Mouse (Mus musculus) gastrocnemius, postnatal 25 days (tissue): ENCODE data around the gene Crxos. TPM values are rescaled to one million over a fixed set of nuclear protein-coding genes. Genes with fewer than 3 reads are reported as not detected.

Experiments
- DNase-seq: peaks from one replicate; pipeline ENCODE4 v3.0.0; 2022
- total RNA-seq, 2 experiments: library from RNA; stranded (reverse); gene quantifications; 1 replicate in 1 of 2; 2 replicates in 1 of 2; pipeline ENCODE4 v1.2.3; 2021

Gene Crxos
- total RNA-seq, 2 experiments from 2014 or later = not detected

GRCm38 (mm10) chr7:15921796-15922195 lies 39.4 kb downstream of the Crxos start:
- peak; percentile 72 for DNase-seq

DNA sequence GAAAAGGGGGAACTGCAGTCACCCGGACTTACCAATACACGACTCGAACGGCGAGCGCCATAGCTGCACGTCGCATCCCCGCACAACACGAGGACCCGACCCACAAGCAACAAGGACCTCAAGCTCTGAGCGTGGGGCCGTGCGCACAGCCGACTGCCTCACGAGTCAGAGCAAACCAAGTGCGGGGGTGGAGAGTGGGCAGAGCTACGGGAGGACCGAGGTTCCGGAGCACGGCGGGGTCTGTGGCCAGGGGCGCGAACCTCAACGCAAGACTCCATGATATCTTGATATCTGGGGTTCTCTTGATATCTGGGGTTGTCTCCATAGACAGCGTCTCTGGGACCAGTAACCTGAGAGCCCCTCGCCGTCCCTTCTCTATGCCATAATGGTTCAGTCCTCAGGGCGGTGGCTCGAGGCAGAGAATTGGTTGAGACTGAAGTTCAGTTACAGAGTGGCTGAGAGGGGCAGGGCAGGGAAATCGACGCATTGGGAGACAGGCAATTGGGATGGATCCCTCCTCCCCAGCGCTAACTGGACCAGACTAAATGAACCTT lies 39.9 kb downstream of the Crxos start, which contains the start of gene Selenow:
TSS of gene Selenow (minus strand) at position 183 of the 554 bp plus-strand sequence.
- DNase-seq = peak; percentile 90

- peak; percentile 60 for DNase-seq
These were observed 47.5 kb downstream of the Crxos start for GRCm38 (mm10) chr7:15929910-15930309.

GRCm38 (mm10) chr7:15930543-15930942 lies 48.1 kb downstream of the Crxos start:
- DNase-seq = no peak

GRCm38 (mm10) chr7:15931635-15932034 lies 49.2 kb downstream of the Crxos start:
- DNase-seq = no peak

DNA sequence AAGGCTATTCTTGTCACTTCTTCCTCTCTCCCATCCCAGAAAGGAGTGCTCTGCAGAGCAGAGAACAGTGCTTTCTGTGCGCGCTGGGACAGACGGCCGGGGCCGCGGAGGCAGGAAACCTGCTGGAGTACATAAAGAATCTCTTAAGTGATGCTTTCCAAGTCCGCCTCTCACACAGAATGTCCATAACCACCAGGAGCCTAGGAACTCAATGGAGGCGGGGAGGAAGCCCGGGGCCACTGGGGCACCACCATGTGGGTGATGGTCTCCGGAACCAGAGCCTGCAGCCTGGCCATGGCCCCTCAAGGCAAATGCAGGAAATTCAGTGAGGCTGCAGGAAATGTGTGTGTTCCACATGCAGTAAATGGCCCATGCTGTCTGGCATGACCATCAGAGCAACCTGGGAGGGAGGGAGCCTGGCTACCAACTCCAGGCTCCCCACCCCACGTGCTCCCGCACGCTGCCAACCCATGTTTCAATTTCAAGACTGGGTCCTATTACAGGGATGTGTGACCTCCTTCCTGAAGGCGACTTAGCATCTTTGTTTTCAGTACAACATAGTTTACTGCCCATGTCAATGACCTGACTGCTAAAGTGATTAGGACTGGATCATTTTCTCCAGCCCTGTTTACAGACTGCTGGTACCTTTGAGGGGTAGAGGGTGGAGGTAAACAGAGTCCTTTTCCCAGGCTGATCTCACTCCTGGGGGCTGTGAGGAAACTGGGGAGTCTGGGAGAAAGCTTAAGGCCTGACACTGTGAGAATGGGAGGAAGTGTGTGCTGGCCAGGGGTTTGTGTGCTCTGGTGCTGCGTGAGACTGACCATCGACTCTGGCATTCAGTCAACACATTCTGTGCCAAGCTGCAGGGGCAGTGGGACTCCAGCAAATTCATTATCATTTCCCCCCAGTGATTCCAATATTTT lies 51.3 kb downstream of the Crxos start:
- peak; percentile 62 for DNase-seq

DNA sequence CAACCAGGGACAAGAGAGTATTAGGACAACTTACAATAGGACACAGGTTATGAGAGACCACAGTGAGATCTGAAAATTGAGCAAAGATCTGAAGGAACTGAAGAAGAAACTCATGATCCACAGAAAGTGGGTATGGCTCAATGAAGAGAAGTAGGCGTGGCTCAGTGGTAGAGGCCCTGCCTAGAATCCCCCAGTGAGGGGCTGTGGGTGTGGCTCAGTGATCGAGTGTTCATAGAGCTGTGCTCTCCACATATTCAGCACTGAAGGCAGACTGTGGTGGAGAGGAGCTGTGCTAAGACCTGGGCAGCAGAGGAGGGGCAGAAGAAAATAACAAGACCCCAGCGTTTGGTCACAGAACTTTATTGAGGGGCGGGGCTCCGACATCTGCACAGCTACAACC lies 55.1 kb downstream of the Crxos start:
- no peak for DNase-seq

- no peak for DNase-seq
These were observed 56.2 kb downstream of the Crxos start for GRCm38 (mm10) chr7:15938621-15939020.

- DNase-seq = no peak
These were observed 61.9 kb downstream of the Crxos start for GRCm38 (mm10) chr7:15944311-15944710.

DNA sequence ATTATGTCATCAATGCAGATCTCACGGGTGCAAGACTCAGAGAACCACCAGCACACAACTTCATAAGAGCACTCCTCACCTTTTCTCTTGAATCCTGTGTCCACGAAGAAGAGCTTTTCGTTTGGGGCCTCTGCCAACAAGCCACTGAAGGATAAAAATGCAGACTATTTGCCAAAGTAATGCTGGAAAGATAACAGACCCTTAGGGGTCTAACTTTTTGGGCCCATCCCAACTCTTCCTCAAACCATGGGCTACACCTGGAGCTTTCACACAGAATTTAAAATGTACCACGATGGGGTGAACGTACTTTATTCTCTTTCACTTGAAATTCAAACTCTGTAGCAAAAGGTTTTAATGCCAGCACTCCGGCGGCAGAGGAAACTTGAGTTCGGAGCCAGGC lies 62.8 kb downstream of the Crxos start:
- DNase-seq = no peak

- DNase-seq = peak; percentile 89
These were observed 63.5 kb downstream of the Crxos start, which contains the start of gene Nop53 for GRCm38 (mm10) chr7:15945721-15946536. Gene Nop53 (minus strand): TSS chr7:15946074.

- DNase-seq = no peak
These were observed 65.3 kb downstream of the Crxos start for GRCm38 (mm10) chr7:15947653-15948260.

DNA sequence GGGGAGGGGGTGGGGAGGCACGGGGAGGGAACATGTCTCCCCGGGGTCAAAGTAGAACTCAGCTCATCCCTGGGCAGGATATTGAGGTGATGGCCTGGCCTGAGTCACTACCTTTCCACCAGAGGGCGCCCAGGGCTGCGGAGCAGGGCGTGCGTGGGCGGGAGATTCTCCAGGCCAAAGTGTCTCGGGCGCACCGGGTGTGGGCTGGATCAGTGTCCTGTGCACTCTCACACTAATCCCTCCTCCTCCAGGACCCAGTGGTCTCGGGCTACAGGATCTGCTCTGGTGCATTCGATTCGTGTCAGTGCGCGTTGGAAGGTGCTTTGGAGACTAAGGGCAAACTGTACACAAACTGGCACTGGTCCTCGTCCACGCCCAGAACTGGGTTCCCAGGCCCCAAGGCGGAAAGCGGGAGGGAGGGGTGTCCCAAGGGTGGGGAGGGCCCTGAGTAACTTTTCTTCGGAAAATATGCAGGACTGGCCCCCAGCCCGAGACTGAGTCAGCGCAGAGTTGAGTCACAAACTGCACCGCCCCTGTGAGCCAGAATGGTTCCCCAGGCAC lies 66.0 kb downstream of the Crxos start:
- peak; percentile 93 for DNase-seq

GRCm38 (mm10) chr7:15949216-15949790 lies 66.9 kb downstream of the Crxos start:
- DNase-seq = no peak

GRCm38 (mm10) chr7:15950008-15950407 lies 67.6 kb downstream of the Crxos start:
- DNase-seq = no peak

DNA sequence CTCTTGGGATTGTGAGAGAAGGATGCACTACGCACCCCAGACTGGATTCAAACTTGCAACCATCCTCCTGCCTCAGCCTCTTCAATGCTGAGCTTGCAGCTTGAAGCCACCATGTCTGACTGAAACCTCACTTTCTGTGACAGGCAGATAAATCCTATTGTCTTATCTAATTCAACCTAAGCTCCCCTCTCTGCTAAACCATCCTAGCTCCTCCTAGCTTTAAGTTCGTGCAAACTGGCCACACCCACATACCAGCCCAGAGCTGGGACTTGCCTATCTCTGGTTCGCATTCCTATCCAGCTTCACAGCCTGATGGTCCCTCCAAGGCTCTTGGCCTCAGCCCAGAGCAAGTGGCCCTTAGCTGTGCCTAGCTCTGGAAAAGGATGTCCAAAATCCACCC lies 70.0 kb downstream of the Crxos start:
- DNase-seq = no peak

Other genes starting within 250 kb of the Crxos start
- not detected for gene Obox3, start 242.7 kb upstream of the Crxos start, total RNA-seq
- not detected for gene Obox5, start 132.5 kb upstream of the Crxos start, total RNA-seq
- not detected for gene Obox6, start 42.9 kb upstream of the Crxos start, total RNA-seq
- gene Crx, start 2.6 kb upstream of the Crxos start, total RNA-seq = not detected
- 1,000 to 10,000 TPM; 1,236 to 1,328 TPM for gene Selenow, start 39.8 kb downstream of the Crxos start, total RNA-seq
- gene Nop53, start 63.5 kb downstream of the Crxos start, total RNA-seq = 100 to 1,000 TPM in 1 of 2 experiments, 10 to 100 TPM in 1; 86.8 to 101 TPM
- 10 to 100 TPM; 44.5 to 66.1 TPM for gene Ehd2, start 85.0 kb downstream of the Crxos start, total RNA-seq
- gene Bicra, start 165.3 kb downstream of the Crxos start, total RNA-seq = 1 to 10 TPM; 5.1 to 6.1 TPM
- gene Zfp541, start 179.2 kb downstream of the Crxos start, total RNA-seq = not detected
- gene Napa, start 215.8 kb downstream of the Crxos start, total RNA-seq = 100 to 1,000 TPM in 1 of 2 experiments, 10 to 100 TPM in 1; 71.2 to 105 TPM
- gene Kptn, start 237.3 kb downstream of the Crxos start, total RNA-seq = 10 to 100 TPM; 10.7 to 11.1 TPM
- gene Slc8a2, start 247.2 kb downstream of the Crxos start, total RNA-seq = under 1 TPM; 0.15 to 0.16 TPM